Mouse (Mus musculus) kidney, postnatal 14 days (tissue): Measurements from ENCODE around the gene Txndc5.
A peak's percentile ranks its signal among the peaks of the same experiment; 100 is the strongest.

ENCODE experiments used
- DNase-seq: peaks from one replicate; pipeline ENCODE4 v3.0.0; 2022; ENCODE audit warnings: mixed read lengths

Gene Txndc5

DNA sequence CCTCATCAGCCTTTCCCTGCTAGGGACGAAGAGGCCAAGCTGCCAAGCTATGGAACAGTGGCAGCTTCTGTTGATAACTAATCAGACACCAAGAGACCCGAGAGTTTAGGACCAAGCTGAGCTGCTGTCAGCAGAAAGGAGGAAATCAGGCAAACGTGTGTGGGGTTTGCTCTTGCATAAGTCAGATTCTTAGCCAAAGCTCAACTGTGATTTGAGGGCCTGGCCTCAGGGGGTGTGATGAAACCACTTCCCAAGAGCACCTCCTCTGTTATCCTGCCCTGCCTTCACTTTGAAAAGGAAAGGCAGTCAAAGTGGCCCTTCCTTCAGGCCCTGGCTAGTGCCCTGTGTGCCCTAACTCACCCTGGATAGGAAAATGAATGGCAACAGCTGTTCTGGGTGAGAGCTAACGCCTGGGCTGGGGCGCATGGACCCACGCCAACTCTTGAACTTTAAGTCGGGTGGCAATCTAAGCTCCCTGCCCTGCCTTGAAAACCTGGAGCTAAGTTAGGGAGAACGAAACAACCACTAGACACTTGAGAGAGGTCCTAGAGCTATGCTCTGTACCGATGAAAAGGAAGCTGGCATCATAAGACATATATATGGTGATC, at the start of gene Txndc5:
Gene Txndc5 (minus strand): TSS at position 138 of the 608 bp plus-strand sequence.
- no peak for DNase-seq

DNA sequence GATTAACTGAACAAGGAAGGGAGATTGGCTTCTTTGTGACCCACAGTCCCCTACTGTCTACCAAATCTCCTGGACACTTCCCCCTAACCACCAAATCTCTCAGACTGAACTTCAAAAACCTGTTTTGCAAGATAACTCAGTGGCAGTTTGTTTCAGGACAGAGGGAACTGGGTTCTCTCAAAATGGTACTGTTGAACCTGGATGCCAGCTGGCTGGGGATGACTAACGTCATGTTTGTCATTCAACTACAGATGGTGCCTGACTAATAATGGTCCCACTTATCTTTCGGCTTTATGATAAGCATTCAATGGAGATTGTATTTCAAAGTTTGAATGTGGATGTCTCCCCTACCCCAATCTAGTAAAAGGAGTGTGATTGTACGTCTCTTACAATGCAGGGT, 46.0 kb upstream of the Txndc5 start:
- DNase-seq = no peak

DNA sequence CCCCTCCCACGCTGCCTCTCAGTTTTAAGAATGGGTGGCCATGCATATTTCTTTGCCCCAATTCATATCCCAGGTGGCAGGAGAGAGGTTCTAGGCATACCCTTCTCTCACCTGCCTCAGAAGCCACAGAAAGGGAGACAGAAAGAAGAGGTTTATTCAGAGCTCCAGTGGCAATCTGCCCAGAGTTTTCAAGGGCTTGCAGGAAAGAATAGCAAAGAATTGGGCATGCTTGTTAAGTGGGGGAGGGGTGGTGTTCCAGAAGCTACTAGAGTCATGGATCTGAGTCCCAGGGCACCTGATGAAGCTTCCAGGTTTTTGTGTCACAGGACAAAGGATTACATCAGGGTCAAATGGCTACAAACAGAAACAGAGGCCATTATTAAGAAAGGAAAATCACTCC, 44.7 kb upstream of the Txndc5 start:
- no peak for DNase-seq

DNA sequence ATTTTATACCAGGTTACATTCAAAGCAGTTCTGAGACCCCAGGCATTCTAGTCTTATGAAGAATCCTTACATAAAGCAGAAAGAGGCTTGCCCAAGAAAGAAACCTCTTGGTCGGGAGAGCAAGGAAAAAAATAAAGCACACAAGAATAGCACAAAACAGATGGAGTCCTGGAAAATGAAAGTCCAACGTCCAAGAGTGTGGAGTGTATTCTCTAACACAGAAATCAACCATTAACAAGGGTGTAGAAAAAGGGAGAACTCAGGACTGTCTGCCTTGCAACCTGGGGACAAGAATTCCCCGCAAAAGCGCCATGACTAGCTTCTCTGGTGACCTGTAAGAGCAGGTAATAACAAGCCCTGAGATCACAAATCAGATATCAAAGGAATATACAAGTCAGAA, 36.6 kb upstream of the Txndc5 start:
- peak; percentile 18 for DNase-seq

DNA sequence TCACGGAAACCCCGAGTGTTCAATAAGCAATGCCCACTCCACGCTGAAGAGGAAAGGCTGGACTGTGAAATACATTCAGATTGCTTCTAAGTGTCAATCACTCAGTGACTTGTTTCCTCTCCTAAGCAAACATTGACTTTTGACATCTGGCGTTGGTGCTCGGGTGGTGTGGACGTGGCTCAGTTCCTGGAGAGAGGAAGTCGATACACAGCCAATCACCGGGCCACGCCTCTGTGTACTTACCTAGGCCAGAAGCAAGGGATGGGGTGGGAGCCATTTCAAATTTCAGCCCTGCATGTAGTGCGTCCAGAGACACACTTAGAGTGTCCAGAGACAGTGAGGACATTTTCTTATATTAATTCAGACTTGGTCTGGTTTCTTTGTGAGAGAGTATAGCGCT, 26.0 kb upstream of the Txndc5 start:
- no peak for DNase-seq

DNA sequence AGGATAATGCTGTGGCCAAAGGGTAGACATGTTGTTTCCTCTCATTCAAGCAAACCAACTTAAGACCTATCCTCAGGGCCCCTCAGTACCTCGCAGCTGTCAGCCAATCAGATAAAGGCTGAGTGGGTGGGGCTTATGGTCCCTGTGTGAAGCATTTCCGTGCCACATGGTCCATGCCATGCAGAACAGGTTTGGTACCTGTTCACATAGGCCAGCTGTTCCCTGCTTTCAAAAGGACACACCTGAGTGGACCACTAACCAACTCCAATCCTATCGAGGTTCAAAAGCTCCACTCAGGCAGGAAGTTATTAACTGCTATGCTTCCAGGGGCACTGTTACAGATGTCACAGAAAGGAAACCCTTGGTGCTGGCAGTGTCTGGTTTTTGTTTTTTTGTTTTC, 25.6 kb upstream of the Txndc5 start:
- no peak for DNase-seq

DNA sequence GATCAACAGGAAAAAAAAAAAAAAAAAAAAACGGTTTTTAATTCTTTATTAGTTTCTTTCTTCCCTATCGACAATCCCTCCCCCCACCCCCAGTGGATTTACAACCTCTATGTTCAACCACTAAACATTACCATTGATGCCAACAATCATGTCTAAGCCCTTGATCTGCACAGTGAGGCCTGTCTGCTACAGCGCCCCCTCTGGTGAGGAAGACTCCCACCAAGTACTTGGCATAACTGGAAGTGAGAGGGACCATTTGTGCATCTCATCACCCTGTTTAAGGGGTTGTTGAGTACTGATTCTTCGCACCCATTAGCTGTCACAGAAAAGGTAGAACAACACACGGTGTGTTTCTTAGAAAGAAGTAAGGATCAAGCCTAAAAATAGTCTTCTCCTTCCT, 20.1 kb upstream of the Txndc5 start:
- no peak for DNase-seq

DNA sequence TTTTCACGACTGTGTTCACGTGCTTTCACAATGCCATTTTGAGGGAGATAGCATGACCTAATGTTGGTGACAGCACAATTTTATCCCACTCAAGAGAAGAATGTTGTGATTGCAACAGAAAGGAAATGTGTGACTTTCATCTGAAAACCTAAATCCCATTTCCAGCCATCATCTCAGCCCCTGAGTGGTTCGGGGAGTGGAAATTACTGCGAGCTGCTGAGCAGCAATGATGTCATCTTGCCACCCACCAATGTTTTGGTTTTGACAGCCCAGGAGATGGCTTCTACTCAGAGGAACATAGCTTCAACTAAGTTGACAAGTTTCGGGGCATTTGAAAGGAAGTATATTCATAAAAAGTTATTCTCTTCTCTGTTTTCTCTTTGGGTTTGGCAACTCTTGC, 19.1 kb upstream of the Txndc5 start:
- DNase-seq = no peak

DNA sequence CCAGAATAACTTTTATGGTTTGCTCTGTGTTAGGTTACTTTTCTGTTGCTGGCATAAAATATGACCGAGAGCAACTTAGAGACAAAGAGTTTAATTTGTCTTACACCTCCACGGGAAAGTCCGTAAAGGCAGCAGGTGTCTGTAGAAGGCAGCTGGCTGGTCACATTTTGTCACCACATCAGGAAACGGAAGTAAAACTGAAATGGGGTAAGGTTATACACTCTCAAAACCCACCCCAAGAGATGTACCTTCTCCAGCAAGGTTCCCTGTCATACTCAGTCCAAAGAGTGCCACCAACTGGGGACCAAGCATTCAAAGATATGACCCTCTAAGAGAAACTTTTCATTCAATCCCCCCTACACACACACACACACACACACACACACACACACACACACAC, 18.1 kb upstream of the Txndc5 start:
- DNase-seq = no peak

DNA sequence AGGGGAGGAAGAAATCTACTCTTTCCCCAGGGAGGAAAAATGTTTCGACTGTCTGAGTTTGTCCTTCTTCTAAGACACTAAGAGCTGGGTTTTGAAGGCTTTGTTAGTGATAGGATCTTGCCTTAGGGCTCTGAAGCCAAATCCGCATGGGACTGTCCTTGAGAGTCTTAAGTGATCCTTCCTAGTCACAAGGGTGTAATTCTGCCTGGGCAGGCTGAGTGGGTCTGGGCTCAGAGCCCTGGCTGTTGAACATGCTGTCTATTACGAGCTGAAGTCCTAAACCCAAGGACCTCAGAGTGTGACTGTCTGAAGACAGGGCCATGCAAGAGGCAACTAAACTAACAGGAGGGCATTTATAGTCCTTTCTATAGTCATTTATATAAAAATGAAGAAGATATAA, 16.8 kb upstream of the Txndc5 start:
- no peak for DNase-seq

DNA sequence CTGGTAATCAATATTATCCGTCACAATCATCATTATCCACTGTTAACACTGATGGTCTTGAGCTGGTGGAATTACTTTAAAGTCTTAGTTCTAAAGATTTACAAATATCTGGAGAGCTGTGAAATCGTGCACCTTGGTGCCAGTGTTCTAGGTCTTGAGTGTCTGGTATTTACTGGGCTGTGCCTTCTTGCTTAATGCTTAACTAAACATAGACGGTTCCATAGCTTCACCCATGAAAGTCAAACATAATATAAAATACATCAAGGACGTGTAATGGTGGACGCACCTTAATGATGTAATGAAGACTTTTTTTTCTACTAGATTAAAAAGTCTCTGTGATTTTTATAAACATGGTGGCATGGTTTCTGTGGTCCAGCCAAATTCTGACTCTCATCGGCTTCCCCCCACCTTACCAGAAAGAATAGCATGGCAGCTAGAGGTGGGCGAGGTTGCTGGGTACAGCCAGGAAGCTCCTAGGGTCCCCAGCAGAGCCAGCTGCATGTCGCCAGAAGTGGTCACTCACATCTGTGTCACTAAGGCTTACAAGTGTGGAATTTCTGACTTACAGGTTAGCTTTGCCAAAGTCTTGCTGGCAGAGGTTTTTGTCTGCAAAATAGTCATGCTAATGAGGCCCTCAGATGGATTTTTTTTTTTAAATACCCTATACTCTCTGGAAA, 16.3 kb upstream of the Txndc5 start:
- DNase-seq = no peak

DNA sequence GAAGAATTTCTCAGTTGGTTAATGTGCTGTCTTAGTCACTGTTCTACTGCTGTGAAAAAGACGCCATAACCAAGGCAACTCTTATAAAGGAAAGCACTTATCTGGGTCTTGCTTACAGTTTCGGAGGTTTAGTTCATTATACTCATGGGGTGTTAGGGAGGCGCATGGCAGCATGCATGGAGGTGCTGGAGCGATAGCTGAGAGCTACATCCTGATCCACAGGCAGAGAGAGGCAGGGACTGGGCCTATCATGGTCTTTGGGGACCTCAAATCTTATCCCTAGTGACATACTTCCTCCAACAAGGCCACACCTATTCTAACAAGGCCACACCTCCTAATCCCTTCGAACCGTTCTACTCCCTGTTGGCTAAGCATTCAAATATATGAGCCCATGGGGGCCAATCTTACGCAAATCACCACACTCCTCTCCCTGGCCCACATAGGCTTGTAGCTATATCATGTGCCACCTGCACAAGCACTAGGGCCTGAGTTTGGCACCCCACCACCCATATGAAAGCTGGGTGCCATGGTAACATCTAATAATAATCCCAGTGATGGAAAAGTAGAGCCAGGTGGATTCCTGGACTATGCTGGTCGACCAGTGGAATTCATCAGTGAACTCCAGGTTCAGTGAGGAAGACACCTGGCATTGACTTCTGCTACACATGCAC, 15.0 kb upstream of the Txndc5 start:
- DNase-seq = no peak

DNA sequence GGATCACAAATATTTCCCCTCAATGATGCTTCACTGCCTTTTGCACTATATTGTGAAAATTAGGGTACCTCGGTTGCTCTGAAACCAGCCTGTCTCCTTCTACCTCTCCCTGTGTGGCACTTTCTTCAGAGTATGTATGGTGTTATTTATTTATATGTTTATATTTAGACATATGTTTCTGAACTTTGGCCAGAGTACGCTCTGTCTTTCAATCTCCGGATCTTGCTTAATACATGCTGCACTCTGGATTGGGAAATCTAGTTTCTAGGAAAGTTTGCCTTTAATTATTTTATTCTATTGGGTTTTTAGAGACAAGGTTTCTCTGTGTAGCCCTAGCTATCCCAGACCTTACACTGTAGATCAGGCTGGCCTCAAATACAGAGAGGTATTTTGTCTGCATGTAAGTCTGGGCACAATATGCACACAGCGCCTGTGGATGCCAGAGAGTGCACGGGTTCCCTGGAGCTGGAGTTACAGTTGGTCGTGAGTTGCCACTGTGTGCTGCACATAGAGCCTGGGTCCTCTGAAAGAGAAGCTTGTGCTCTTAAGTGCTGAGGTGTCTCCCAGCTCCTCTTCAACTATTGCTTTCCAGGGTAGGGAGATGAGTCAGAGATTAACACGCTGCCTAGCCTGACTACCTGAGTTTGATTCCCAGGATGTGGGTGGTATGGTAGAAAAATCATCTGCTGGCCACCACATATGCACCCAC, 10.7 kb upstream of the Txndc5 start:
- no peak for DNase-seq

DNA sequence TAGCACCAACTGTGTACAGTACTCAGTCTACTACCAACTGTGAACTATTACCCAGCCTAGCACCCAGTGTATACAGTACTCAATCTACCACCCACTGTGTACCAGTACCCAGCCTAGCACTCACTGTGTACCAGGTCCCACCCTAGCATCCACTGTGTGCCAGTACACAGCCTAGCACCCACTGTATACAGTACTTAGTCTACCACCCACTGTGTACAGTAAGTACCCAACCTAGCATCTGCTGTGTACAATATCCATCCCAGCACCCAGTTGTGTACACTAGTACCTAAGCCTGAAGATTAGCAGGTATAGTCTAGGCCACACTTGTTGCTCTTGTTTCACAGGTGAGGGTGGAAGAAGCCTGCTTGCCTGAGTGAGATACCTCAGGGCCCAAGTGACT, 8.9 kb upstream of the Txndc5 start:
- DNase-seq = no peak

DNA sequence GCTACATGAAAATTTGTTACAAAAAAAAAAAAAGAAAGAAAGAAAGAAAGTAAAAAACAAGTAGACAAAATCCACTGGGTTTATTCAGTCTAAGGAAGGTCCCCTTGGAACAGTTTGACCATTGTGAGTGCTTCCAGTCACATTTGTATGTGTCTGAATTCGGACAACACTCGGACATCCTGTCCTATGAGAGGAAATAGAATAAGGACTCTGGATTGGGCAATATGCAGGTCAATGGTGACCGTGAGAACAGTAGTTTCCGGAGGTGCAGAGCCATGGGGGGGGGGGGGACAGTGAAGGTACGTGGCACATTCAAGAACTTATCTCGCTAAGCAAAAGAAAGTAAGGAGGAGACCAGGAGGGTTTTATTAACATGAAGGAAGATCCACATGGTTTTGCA, 6.1 kb upstream of the Txndc5 start:
- DNase-seq = no peak

DNA sequence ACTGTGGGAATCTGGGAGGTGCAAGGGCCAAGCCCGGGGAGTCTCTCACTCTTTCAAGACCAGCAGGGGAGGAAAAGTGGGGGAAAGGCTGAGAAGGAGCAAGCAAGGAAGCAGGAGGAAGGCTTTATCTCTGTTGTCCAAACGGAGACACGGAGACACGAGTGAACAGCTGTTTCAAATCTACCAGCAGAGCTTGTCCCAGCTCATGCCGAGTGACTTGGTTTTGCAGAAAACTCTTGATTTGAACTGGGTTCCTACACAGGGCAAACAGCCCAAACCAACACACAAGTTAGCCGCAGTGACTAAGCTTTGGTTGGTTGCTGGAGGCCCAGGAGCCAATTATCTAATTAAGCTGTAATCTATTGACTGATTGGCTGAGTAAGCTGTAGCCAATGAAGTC, 5.4 kb upstream of the Txndc5 start:
- no peak for DNase-seq

DNA sequence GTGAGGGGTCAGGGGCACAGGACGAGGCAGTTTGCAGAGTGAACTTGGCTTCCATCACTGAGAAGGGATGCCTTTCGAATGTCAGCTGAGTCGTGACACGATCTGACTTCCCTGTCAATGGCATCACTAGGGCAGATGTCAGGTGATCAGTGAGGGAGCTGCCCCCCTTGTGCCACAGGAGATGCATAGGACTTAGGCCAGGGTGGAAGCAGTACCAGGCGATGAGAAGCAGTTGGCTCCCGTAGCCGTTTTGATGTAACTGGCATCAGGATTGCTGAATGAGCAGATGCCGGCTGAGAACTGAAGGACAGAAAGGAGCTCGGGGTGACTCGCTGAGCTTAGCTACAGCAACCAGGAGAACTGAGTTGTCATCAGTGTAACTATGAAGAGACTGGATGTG, 4.8 kb upstream of the Txndc5 start:
- DNase-seq = no peak

DNA sequence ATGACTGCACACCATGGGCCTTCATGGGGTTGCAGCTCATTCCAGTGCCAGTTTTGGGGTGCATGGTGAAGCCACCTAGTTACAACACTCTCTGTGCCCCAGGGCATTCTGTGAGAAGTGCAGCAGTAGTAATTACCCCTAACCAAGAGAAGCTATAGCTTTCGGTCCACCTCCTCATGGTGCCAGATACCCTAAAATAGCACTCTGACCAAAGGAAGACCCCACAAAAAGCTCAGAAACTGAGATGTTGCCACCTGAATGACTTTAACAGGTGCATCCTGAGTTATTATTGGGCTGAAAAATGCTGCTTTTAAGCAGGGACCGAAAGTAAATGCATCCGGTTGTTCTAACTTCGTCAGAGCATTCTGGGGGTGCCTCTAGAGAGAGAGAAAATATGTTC, 2.9 kb upstream of the Txndc5 start:
- DNase-seq = no peak

DNA sequence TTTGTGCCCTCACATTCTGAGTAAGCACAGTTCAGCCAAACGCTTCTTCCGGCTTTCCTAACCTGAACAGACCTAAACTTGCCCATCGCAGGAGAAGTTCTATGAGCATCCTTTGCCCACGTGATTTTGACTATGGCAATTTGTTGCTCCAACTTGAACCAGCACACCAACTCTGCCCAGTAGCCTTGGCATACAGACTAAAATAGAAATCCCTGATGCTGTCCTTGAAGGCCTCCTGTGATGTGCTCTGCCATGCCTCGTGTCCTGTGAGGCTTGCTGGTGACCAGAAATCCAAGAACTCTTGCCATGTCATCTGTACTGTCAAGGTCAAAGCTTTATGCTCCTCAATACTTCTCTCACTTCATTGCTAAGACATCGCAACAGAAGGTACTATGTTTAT, 952 bp upstream of the Txndc5 start:
- DNase-seq = no peak

DNA sequence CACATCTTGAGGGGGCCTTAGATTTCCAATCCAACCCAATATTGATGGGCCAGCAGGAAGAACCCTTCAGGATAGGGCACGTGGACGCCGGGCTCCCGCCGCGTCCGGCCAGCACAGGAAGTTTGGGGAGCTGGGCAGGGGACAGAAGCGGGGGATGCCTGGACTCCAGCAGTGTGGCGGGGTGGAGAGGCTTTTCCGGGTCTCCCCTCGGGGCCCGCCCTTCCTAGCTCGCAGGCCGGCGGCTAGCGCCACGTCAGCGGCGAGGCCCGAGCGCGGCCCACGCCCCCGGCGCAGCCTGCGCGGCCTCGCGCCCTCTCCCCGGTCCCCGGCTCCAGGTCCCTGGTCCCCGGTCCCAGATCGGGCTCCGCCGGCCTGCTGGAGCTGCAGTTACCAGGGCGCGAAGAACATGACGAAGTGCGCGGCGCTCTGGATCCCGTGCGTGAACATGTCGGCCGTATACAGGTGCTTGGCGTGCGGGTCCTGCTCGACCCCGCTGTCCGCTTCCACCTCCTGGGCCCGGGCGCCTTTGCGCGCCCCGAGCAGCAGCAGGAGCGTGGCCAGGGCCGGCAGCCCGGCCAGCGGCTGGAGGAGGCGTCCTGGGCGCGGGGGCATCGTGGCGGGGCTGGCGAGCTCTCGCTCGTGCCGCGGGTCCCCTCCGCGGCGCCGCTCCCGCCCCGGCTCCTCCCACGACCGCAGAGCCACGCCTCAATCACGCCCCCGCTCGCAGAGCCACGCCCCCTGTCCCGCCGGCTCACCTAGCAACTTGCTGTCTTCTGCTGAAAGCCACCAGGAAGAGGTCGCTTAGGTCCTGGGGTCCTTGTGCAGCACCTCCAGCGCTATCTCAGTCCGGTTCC, 600 bp downstream of the Txndc5 start:
- DNase-seq = peak; percentile 93

DNA sequence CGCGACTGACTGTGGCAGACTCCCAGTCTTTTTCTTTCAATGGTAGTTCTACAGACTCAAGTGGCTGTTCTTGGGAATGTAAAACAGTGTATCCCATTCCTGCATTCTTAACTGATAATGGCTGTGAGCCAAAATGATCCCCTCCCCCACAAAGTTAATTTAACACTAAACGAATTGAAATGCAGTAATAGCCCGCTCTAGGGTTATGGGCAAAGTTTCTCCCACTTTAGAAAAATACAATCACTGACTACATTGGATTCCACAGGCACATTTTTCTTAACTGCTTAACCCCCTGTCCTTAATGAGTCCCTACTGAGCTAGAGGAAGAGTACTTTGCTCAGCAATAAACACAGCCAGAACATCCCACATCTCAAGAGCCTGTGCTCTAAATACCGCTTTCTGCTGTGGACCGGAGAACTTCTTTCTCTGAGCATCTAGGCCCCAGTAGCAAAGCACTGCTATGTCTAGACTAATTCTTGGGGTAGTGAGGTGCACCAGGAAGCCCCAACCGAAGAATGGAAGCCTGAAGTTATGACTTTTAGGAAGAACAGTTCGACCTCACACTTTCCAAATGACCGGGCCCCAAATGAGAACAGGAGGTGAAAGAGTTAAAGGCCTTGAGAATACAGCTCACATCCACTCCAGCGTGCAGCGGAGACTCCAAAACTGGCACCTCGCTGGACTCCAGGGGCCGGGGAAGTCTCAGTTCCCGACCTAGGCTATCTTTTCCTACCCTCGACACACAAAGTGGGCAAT, 1.4 kb downstream of the Txndc5 start:
- peak; percentile 86 for DNase-seq

DNA sequence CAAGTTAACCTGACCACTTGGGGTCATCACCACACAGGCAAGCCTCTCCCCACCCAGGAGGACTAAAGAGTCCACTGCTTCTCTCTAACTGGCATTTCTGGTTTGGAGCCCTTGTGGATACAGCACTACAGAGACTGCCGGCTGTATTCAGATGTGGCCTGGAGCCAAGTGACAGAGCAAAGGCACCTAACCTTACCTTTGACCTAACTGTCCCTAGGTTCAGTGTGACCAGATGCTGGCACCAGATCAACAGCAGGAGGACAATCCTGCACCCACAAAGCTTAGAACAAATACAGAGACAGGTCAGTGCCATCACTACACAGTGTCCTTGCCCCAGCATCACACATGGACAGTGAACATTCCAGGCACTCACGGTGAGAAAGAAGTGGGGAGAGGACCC, 2.5 kb downstream of the Txndc5 start:
- peak; percentile 57 for DNase-seq
